Mouse (Mus musculus) stomach, embryonic 15.5 days (tissue): ENCODE measurements around the gene Gdf11. TPM values are rescaled to one million over a fixed set of nuclear protein-coding genes. Genes with fewer than 3 reads are reported as not detected.

Experiments used
- ATAC-seq: fragments of 200-750 bp; cut with Nextera tagmentation; 2 replicates; pipeline ENCODE4 v1.8.0; 2017; ENCODE audit warnings: low read depth, moderate number of reproducible peaks, moderate TSS enrichment; ENCODE audit not compliant: insufficient read depth, low FRiP score
- H3K27ac ChIP-seq: fragments of 300-500 bp; sonication (generic); 2 replicates; pipeline ENCODE4 v1.5.1; 2015; ENCODE audit warnings: mild to moderate bottlenecking, inconsistent platforms
- H3K27me3 ChIP-seq: fragments of 300-500 bp; sonication (generic); replicated peaks from 2 replicates; pipeline ENCODE4 v1.6.1; 2015; ENCODE audit warnings: inconsistent platforms
- H3K36me3 ChIP-seq: fragments of 300-500 bp; sonication (generic); 2 replicates; pipeline ENCODE4 v1.6.1; 2015; ENCODE audit warnings: inconsistent platforms
- H3K4me1 ChIP-seq: fragments of 300-500 bp; sonication (generic); 2 replicates; pipeline ENCODE4 v1.6.1; 2015; ENCODE audit warnings: inconsistent platforms
- H3K4me2 ChIP-seq: fragments of 300-500 bp; sonication (generic); 2 replicates; pipeline ENCODE4 v1.6.1; 2015; ENCODE audit warnings: mild to moderate bottlenecking, inconsistent platforms
- H3K4me3 ChIP-seq: fragments of 300-500 bp; sonication (generic); replicated peaks from 2 replicates; pipeline ENCODE4 v1.5.1; 2015; ENCODE audit warnings: inconsistent platforms
- H3K9ac ChIP-seq: fragments of 300-500 bp; sonication (generic); 2 replicates; pipeline ENCODE4 v1.6.1; 2015; ENCODE audit warnings: inconsistent platforms
- H3K9me3 ChIP-seq: fragments of 300-500 bp; sonication (generic); 2 replicates; pipeline ENCODE4 v1.6.1; 2016; ENCODE audit warnings: inconsistent platforms
- WGBS: fragments of 180-500 bp; shearing (Covaris S2); methylation state at CpG from one replicate; pipeline ENCODE4 v1.1.7; 2015; 5-methylcytosine and 5-hydroxymethylcytosine counted together
- polyA plus RNA-seq: library from polyadenylated mRNA; unstranded; fragments of >200 nt; fragmentation: Nextera tagmentation; extraction: Ambion mirVana; gene quantifications from 2 replicates; pipeline ENCODE4 v1.2.1, GENCODE M21; 2015

The Gdf11 gene
- polyA plus RNA-seq: 4.4 and 4.7 TPM in 2 replicates

DNA sequence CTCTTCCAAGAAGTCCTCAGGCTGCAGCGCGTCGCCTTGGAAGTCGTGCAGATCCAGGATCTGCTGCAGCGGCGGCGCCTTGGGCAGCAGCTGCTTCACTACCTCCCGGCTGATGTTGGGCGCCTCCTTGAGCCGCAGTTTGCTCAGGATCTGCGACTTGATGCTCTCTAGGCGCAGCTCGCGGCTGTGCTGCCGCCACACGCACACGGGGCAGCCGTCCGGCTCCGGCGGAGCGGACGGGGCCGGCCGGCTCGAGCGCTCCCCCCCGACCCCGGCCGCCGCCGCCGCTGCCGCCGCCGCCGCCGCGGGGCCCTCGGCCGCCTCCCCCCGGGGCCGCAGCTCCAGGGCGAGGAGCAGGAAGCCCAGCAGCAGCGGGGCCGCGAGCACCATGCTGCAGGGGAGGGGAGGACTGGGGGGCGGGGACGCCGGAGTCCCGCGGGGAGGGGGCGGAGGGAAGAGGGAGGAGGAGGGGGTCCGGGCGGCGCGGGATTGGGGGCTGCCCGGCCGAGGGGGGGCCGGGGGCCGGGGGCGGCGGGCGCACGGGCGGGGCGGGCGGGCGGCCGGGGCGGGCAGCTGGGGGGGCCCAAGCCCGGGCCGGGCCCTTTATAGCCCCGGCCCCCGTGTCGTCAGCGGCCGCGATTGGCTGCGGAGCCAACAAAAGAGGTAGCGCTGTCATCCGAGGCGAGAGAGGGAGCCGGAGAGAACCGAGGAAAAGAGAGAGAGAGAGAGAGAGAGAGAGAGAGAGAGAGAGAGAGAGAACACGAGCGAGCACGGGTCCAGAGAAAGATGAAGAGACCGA lies at the start of gene Gdf11:
Gene Gdf11, minus strand, starts transcription at position 423 of the 799 bp plus-strand sequence.
- Histone ChIP-seq H3K4me2 (peak within 1 kb of the TSS; percentile 90), H3K27me3 (peaks cover 8% of the 10 kb centered on the region), H3K9ac (peak within 1 kb of the TSS; percentile 66), H3K36me3 (no peaks in the 10 kb centered on the region), H3K4me3 (peak within 1 kb of the TSS; percentile 67), H3K27ac (peak within 1 kb of the TSS; percentile 92), H3K9me3 (no peaks in the 10 kb centered on the region), H3K4me1 (peaks cover 30% of the 10 kb centered on the region)
- WGBS: 0% methylated on average over 52 of the region's 89 CpGs
- peak; percentile 67 for ATAC-seq

DNA sequence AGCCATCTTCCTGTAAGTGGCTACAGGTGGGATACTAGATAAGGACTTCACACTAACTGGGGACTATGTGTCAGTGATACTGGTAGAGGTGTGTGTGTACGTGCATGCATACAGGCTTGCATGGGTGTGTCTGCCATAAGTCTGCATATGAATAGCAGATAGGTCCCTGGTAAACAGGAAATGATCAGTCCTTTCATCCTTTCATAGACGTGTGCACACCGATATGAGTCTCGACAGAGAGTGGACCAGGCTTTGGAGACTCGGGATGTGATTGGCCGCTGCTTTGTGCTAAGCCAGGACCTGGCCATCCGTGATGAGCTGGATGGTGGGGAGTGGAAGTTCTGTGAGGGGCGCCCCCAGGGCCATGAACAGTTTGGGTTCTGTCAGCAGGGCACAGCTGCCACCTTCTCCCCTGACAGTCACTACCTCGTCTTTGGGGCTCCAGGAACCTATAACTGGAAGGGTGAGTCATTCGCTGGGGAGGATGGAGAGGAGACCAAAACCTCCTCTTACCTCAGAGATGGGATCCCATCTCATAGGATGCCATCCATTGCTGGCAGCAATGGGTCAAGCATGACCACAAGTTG lies 49.0 kb upstream of the Gdf11 start:
- 77% methylated on average over 10 of the region's 10 CpGs for WGBS

DNA sequence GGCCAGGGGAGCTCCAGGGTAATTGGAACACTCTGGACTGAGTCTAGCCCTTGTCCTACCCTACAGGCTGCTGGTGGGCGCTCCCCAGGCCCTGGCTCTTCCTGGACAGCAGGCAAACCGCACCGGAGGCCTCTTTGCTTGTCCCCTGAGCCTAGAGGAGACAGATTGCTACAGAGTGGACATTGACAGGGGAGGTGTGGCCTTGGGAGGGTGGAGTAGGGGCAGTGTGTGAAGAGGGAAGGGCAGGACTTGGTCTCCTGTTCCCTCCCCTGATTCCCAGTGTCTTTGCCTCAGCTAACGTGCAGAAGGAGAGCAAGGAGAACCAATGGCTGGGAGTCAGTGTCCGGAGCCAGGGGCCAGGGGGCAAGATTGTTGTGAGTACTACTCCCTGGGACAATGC lies 47.5 kb upstream of the Gdf11 start:
- H3K36me3 ChIP-seq: no peaks in the 10 kb centered on the region
- H3K4me2 ChIP-seq: no peak overlapping the region
- WGBS: 52% methylated on average over 5 of the region's 5 CpGs
- 0 out of 2 replicates have a peak, but pooled peaks cover 2% of the 10 kb centered on the region for H3K4me1 ChIP-seq
- no peak overlapping the region for H3K4me3 ChIP-seq
- no peak overlapping the region for H3K9ac ChIP-seq
- no peaks in the 10 kb centered on the region for H3K9me3 ChIP-seq
- peaks cover 21% of the 10 kb centered on the region for H3K27me3 ChIP-seq
- ATAC-seq: no peak
- no peak overlapping the region for H3K27ac ChIP-seq

More for the DNA sequence above, 49.0 kb upstream of the Gdf11 start:
- 0 out of 2 replicates have a peak, but pooled peaks cover 5% of the 10 kb centered on the region for H3K27me3 ChIP-seq
- H3K4me3 ChIP-seq: no peak overlapping the region
- ATAC-seq: no peak
- H3K9ac ChIP-seq: no peak overlapping the region
- H3K4me2 ChIP-seq: no peak overlapping the region
- H3K9me3 ChIP-seq: no peaks in the 10 kb centered on the region
- no peaks in the 10 kb centered on the region for H3K4me1 ChIP-seq
- no peaks in the 10 kb centered on the region for H3K36me3 ChIP-seq
- H3K27ac ChIP-seq: no peak overlapping the region

DNA sequence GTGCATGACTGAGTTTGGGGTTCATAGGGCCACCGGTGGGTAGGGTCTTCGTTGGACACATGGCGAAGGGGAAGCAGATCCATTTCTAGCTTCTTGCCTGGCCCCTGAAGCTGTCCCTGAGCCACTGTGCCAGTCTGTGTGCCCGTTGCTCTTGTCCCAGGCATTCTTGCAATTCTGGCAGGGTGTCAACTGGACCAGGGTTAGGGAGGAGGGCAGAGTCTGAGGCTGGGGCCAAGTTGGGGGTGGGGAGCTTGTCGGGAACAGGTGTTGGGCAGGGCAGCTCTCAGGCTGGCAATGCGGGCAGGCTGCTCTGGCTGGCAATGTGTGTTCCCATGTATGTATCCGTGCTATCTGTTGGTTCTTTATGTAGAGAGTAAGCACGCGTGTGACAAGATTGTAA lies 46.9 kb upstream of the Gdf11 start:
- H3K27me3 ChIP-seq: peaks cover 26% of the 10 kb centered on the region
- WGBS: 81% methylated on average over 9 of the region's 9 CpGs
- 0 out of 2 replicates have a peak, but pooled peaks cover 5% of the 10 kb centered on the region for H3K4me1 ChIP-seq
- H3K9ac ChIP-seq: no peak overlapping the region
- no peak overlapping the region for H3K27ac ChIP-seq
- ATAC-seq: no peak
- no peak overlapping the region for H3K4me3 ChIP-seq
- H3K9me3 ChIP-seq: no peaks in the 10 kb centered on the region
- no peaks in the 10 kb centered on the region for H3K36me3 ChIP-seq
- no peak overlapping the region for H3K4me2 ChIP-seq

DNA sequence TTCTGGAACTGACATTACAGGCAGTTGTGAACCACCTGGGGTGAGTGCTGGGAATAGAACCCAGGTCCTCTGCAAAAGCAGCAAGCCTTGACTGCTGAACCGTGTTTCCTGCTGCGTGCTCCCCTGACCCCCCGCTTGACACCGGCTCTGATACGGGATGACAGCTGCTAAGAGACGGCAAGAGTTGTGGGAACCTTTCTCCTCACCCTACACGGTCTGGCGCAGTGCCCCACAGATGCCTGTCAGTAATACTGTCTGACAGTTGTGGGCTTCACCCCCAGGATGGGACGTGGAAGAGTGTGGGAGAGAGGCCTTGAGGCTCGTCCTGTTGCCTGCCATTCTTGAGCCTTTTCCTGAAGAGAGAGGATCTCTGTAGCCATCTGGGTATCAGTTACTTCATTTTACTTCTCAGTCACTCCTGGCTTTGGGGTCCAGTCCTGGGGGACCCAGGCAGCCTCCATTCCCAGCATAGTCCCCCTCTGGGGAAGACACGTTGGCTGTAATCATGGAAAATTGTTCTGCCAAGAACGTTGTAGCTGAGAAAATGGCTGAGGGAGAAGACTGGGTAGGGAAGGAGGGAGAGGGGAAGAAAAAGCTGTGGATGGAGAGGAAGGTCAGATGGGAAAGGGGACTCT lies 46.4 kb upstream of the Gdf11 start:
- Histone ChIP-seq H3K9ac (no peak overlapping the region), H3K9me3 (no peaks in the 10 kb centered on the region), H3K27me3 (peaks cover 32% of the 10 kb centered on the region), H3K27ac (no peak overlapping the region), H3K4me3 (no peak overlapping the region), H3K4me1 (0 out of 2 replicates have a peak, but pooled peaks cover 5% of the 10 kb centered on the region), H3K36me3 (no peaks in the 10 kb centered on the region), H3K4me2 (no peak overlapping the region)
- 70% methylated on average over 12 of the region's 12 CpGs for WGBS
- no peak for ATAC-seq

DNA sequence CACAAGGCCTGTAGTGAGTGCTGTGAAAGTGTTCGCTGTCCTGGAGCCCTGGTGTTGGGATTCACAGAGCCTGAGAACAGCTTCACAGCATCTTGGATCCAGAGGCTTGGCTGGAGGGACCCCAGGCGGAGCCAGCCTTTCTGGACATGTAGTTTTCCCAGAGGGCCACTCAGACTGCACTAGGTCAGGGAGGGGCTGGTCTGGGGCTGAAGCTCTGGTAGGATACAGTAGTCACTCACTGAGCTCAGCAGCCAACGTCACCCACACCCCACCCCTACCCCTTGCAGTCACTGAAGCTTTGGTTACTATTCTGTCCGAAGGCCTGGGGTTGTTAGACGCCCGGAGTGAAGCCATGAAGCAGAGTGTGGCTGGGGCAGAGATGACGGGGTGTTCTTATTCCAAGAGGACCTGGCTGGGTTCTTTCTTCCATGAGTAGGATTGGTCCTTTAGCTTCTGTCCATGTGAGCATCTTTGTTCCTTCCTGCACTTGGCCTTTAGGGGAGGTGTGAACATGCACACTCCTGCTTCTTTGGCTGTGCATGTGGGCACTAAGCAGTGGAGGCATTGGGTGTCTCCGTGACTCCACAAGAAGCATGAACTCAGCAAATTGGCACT lies 44.4 kb upstream of the Gdf11 start:
- 74% methylated on average over 8 of the region's 8 CpGs for WGBS
- Histone ChIP-seq H3K27me3 (peaks cover 47% of the 10 kb centered on the region), H3K27ac (no peak overlapping the region), H3K4me3 (no peak overlapping the region), H3K36me3 (no peaks in the 10 kb centered on the region), H3K9ac (no peak overlapping the region), H3K4me2 (no peak overlapping the region), H3K9me3 (no peaks in the 10 kb centered on the region), H3K4me1 (0 out of 2 replicates have a peak, but pooled peaks cover 5% of the 10 kb centered on the region)
- no peak for ATAC-seq

DNA sequence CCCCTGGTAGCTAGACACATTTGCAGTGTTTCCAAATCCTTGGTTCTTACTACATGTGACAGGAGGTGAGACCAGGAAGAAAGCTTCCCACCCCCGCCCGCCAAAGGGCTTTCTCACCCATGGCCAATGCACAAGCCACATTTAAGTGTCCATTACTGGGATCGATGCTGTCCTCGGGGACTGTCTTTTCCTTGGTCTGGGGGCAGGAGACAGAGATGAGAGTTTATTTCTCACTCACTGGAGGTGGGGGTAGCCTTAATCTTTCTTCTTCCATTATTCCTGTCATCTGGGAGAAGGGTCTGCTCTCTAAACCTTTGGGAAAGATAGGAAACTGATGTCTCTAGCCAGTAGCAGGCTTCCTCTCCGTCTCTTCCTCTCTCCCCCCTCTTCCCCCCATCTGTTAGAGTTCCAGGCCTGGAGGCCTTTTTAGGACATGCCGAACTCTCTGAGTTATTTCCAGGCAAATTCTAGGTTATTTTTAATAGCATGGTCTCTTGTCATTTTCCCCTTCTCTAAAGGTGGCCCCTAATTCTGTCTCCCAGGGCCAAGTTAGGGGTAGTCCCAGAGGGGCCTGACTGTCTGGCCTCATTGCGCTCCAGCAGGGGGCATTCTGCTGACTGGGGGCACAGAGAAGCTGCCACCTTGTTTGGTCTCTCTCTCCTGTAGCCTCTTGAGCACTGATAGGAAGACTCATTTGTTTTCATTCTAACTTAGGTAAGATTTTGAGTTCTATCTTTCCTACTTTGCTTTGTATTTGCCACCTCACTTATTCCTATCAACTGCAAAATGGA lies 43.7 kb upstream of the Gdf11 start:
- Histone ChIP-seq H3K9me3 (no peaks in the 10 kb centered on the region), H3K4me1 (0 out of 2 replicates have a peak, but pooled peaks cover 5% of the 10 kb centered on the region), H3K4me3 (no peak overlapping the region; the same call in 1 of the 2 replicates), H3K9ac (no peak overlapping the region), H3K27me3 (peaks cover 50% of the 10 kb centered on the region), H3K4me2 (peak overlapping the region; percentile 86; the same call in 1 of the 2 replicates), H3K36me3 (no peaks in the 10 kb centered on the region), H3K27ac (no peak overlapping the region)
- ATAC-seq: no peak
- WGBS: 58% methylated on average over 7 of the region's 7 CpGs

DNA sequence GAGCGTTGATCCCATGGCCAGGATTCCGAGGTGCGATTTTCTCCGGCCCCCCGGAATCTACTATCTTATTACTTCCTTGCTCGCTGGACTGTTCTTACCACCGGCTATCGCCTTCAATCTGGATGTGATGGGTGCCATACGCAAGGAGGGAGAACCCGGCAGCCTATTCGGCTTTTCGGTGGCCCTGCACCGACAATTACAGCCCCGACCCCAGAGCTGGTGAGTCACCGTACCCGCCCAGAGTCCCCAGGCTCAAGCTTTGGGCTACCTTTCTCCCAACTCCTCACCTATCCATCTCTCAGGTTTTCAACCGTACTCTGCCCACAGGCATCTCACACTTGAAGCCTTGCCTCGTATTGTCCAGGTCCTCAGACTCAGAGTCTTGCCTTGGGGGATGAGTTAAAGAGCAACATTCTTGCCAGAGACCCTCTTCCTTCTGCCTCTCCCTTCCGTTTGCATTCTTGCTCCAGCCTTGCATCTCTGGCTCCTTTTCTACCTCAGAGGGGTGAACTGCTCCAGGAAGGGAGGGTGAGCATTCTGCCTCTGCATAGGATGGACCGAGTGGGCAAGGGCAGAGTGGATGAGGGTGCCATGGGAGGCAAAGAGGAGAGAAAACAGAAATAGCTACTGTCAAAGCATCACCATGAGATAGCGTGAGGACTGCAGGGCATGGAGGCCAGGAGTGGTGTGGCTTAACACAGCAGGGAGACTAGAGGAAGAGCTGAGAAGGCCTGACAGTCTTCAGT lies 42.6 kb upstream of the Gdf11 start:
- Histone ChIP-seq H3K36me3 (no peaks in the 10 kb centered on the region), H3K9me3 (no peaks in the 10 kb centered on the region), H3K27me3 (peaks cover 50% of the 10 kb centered on the region), H3K27ac (no peak overlapping the region), H3K9ac (no peak overlapping the region), H3K4me1 (0 out of 2 replicates have a peak, but pooled peaks cover 5% of the 10 kb centered on the region), H3K4me2 (peak overlapping the region; percentile 86), H3K4me3 (peak overlapping the region; percentile 39)
- no peak for ATAC-seq
- WGBS: 4% methylated on average over 21 of the region's 21 CpGs

DNA sequence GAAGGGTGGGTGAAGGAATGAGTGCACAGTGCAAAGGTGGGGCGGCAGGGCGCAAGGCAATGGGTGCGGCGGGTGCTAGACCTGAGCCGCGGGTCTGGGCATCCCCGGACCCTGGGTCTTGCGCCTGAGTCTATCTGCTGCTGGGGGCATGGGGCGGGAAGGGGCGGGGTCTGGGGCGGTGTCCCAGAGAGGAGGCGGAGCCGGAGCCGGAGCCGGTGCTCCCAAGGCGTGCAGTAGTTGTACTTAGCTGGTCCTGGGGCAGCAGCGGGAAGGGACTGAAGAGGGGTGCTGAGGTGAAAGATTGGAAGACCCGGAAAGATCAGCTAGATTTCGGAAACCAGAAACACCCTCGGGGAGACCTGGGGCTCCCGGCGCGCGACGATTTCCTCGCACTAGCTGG lies 42.1 kb upstream of the Gdf11 start, which contains the start of gene Itga7:
Gene Itga7, plus strand, starts transcription at position 245 of the 400 bp plus-strand sequence.
- H3K36me3 ChIP-seq: no peaks in the 10 kb centered on the region
- H3K27ac ChIP-seq: no peak within 1 kb of the TSS
- ATAC-seq: peak; percentile 75; the same call in 1 of the 2 replicates
- H3K27me3 ChIP-seq: peaks cover 50% of the 10 kb centered on the region
- H3K9ac ChIP-seq: no peak within 1 kb of the TSS
- H3K4me3 ChIP-seq: peak within 1 kb of the TSS; percentile 39
- H3K4me1 ChIP-seq: 0 out of 2 replicates have a peak, but pooled peaks cover 5% of the 10 kb centered on the region
- H3K4me2 ChIP-seq: peak within 1 kb of the TSS; percentile 86
- under 1% methylated on average over 26 of the region's 26 CpGs for WGBS
- no peaks in the 10 kb centered on the region for H3K9me3 ChIP-seq

DNA sequence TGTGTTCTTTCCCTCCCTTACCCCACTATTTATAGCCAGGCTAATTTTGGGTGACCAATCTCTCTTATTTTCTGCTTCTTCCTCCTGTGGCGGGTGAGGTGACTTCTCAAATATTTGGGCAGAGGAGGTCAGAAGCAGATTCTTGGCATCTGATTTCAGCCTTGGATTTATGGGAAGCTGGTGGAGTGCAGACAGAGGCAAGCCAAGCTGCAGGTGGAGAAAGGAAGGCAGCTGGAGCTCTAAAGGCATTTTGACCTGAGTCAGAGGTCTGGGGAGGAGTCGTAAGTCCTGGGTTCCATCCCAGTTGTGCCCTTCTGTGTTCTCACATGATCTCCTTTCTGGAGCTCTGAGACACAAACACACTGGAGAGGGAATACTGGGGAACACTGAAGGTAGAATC lies 39.9 kb upstream of the Gdf11 start:
- WGBS: 44% methylated on average over 2 of the region's 2 CpGs
- Histone ChIP-seq H3K27me3 (peaks cover 48% of the 10 kb centered on the region), H3K36me3 (no peaks in the 10 kb centered on the region), H3K4me1 (0 out of 2 replicates have a peak, but pooled peaks cover 5% of the 10 kb centered on the region), H3K4me2 (no peak overlapping the region), H3K27ac (no peak overlapping the region), H3K4me3 (no peak overlapping the region), H3K9ac (no peak overlapping the region), H3K9me3 (no peaks in the 10 kb centered on the region)
- no peak for ATAC-seq
